8 mouse cellular contexts compared by ENCODE assay signal in the genomic region with DNA sequence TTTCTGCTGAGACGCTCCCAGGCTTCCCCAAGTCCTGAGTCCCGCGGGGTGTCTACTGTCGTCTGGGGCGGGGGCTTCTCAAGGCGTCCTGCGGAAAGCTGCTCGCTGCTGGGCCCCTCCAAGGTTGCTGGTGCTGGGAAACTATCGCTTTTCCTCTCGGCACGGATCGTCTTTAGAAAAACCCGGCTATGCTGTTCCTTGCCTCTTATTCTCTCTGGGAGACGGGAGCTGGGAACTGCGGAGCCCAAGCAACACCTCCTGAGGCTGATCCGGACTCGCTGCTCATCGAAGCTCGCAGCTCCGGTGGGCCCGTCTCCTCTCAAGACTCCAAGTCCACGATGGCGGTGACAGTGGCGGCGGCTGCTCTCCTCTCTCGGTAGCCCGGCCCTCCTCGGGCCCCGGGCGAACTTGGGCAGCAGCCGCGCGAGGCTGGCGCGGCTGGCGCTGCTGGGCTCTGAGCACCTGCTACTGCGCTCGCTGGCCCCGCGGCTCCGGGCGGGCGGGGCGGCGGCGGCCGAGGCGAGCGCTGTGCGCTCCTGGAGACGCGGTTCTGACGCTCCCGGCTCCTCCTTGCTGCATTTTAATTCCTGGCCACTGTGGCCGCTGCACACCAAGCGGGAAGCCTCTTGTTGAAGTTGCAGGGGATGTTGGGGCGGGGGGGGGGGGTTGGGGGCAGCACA.
DNase-seq lines count a peak whose midpoint lies in the region; ATAC-seq and TF ChIP-seq lines count a peak whose summit lies in the region.

No protein-coding gene starts in this region.

- no peaks in the 10 kb centered on the region for H3K36me3 ChIP-seq in forebrain, embryonic 16.5 days (ENCODE audit: control insufficient read depth, insufficient read depth)
- no peaks in the 10 kb centered on the region for H3K36me3 ChIP-seq in hindbrain, postnatal 0 days (ENCODE audit: insufficient read depth, low read length)
- no peaks in the 10 kb centered on the region for H3K36me3 ChIP-seq in limb, embryonic 10.5 days
- H3K36me3 ChIP-seq in neural tube, embryonic 15.5 days: no peaks in the 10 kb centered on the region

- peak; percentile 64 for DNase-seq in heart, adult 11 months
- DNase-seq in heart, postnatal 25 days (ENCODE audit: low spot score): no peak
- peak; percentile 54 to 72 for DNase-seq in cerebellum, adult 18-20 months
- peak; percentile 90 for DNase-seq in hindbrain, postnatal 0 days (ENCODE audit: low spot score)
- peak; percentile 68 for DNase-seq in limb, embryonic 10.5 days (ENCODE audit: low spot score)

- TF ChIP-seq CTCF in hindbrain, postnatal 0 days (IDR thresholded peaks at IDR 0.05; ENCODE audit: low read depth): peak; percentile 45

- H3K27ac ChIP-seq in forebrain, embryonic 16.5 days (ENCODE audit: low read length): peak overlapping the region; percentile 48
- peak overlapping the region; percentile 76 for H3K27ac ChIP-seq in hindbrain, postnatal 0 days
- H3K27ac ChIP-seq in limb, embryonic 10.5 days: peak overlapping the region; percentile 80; the same call in 1 of the 2 replicates
- peak overlapping the region; percentile 86 for H3K27ac ChIP-seq in neural tube, embryonic 15.5 days (replicated peaks)

- ATAC-seq in forebrain, embryonic 16.5 days: peak; percentile 85
- peak; percentile 86 for ATAC-seq in hindbrain, postnatal 0 days
- peak; percentile 88 for ATAC-seq in neural tube, embryonic 15.5 days (ENCODE audit: low FRiP score)
- no peak for ATAC-seq in megakaryocyte-erythroid progenitor cell, adult 5-6 weeks (replicated peaks; ENCODE audit: low FRiP score, low TSS enrichment, poor library complexity, severe bottlenecking)

- WGBS in forebrain, embryonic 16.5 days: under 1% methylated on average over 57 of the region's 57 CpGs
- WGBS in hindbrain, postnatal 0 days: under 1% methylated on average over 57 of the region's 57 CpGs
- under 1% methylated on average over 57 of the region's 57 CpGs for WGBS in limb, embryonic 10.5 days
- WGBS in neural tube, embryonic 15.5 days: under 1% methylated on average over 50 of the region's 57 CpGs

- H3K9me3 ChIP-seq in forebrain, embryonic 16.5 days (ENCODE audit: control insufficient read depth, low read length): no peaks in the 10 kb centered on the region
- H3K9me3 ChIP-seq in hindbrain, postnatal 0 days (ENCODE audit: low read length): no peaks in the 10 kb centered on the region
- H3K9me3 ChIP-seq in limb, embryonic 10.5 days (replicated peaks): no peaks in the 10 kb centered on the region
- H3K9me3 ChIP-seq in neural tube, embryonic 15.5 days (replicated peaks): no peaks in the 10 kb centered on the region

- peak overlapping the region; percentile 68 for H3K9ac ChIP-seq in forebrain, embryonic 16.5 days (replicated peaks; ENCODE audit: low read depth, low read length)
- peak overlapping the region; percentile 76 for H3K9ac ChIP-seq in hindbrain, postnatal 0 days (replicated peaks; ENCODE audit: low read length)
- peak overlapping the region; percentile 74 for H3K9ac ChIP-seq in neural tube, embryonic 15.5 days (replicated peaks)

- H3K4me1 ChIP-seq in forebrain, embryonic 16.5 days (replicated peaks; ENCODE audit: control insufficient read depth, insufficient read depth, low read length): peaks cover 28% of the 10 kb centered on the region
- H3K4me1 ChIP-seq in hindbrain, postnatal 0 days (ENCODE audit: insufficient read depth, low read length): 0 out of 2 replicates have a peak, but pooled peaks cover 8% of the 10 kb centered on the region
- H3K4me1 ChIP-seq in limb, embryonic 10.5 days: peaks cover 37% of the 10 kb centered on the region
- H3K4me1 ChIP-seq in neural tube, embryonic 15.5 days: peaks cover 50% of the 10 kb centered on the region

- H3K4me3 ChIP-seq in forebrain, embryonic 16.5 days (replicated peaks; ENCODE audit: low read length): peak overlapping the region; percentile 66
- H3K4me3 ChIP-seq in hindbrain, postnatal 0 days (ENCODE audit: low read length): peak overlapping the region; percentile 65
- peak overlapping the region; percentile 71 for H3K4me3 ChIP-seq in limb, embryonic 10.5 days
- H3K4me3 ChIP-seq in neural tube, embryonic 15.5 days (replicated peaks): peak overlapping the region; percentile 62

- H3K4me2 ChIP-seq in forebrain, embryonic 16.5 days (ENCODE audit: low read length): peak overlapping the region; percentile 98
- peak overlapping the region; percentile 94 for H3K4me2 ChIP-seq in hindbrain, postnatal 0 days (ENCODE audit: low read depth, low read length)
- H3K4me2 ChIP-seq in neural tube, embryonic 15.5 days: peak overlapping the region; percentile 96

- H3K27me3 ChIP-seq in forebrain, embryonic 16.5 days (replicated peaks; ENCODE audit: control insufficient read depth, insufficient read depth, low read length): peaks cover 15% of the 10 kb centered on the region
- 0 out of 2 replicates have a peak, but pooled peaks cover 10% of the 10 kb centered on the region for H3K27me3 ChIP-seq in hindbrain, postnatal 0 days (ENCODE audit: insufficient read depth, low read length)
- H3K27me3 ChIP-seq in limb, embryonic 10.5 days (ENCODE audit: low read depth, poor library complexity, severe bottlenecking): peaks cover 78% of the 10 kb centered on the region
- peaks cover 19% of the 10 kb centered on the region for H3K27me3 ChIP-seq in neural tube, embryonic 15.5 days (replicated peaks)

- intact Hi-C loops in heart, postnatal 25 days (cut with DNase I): no loop called here
